Mouse (Mus musculus): ENCODE results near the gene Adcy2.

The Adcy2 gene

GRCm38 (mm10) chr13:68607652-68608405, 391.5 kb downstream of the Adcy2 start:
- DNase-seq = peak; percentile 37

GRCm38 (mm10) chr13:68605689-68606126, 393.6 kb downstream of the Adcy2 start:
- DNase-seq = peak; percentile 56

GRCm38 (mm10) chr13:68603085-68603484, 396.3 kb downstream of the Adcy2 start:
- no peak for DNase-seq

GRCm38 (mm10) chr13:68601184-68601583, 398.2 kb downstream of the Adcy2 start:
- DNase-seq = peak; percentile 55

- DNase-seq = no peak
Observed at GRCm38 (mm10) chr13:68598953-68599352, 400.4 kb downstream of the Adcy2 start.

- DNase-seq = peak; percentile 27
Observed at GRCm38 (mm10) chr13:68597667-68598066, 401.7 kb downstream of the Adcy2 start.

GRCm38 (mm10) chr13:68597199-68597598, 402.1 kb downstream of the Adcy2 start, which contains the start of gene 1700001L19Rik:
TSS of gene 1700001L19Rik (plus strand) at chr13:68597421.
- DNase-seq = no peak

- DNase-seq = no peak
Observed at GRCm38 (mm10) chr13:68593797-68594196, 405.5 kb downstream of the Adcy2 start.

GRCm38 (mm10) chr13:68588352-68588751, 411.0 kb downstream of the Adcy2 start:
- no peak for DNase-seq

- DNase-seq = no peak
Observed at GRCm38 (mm10) chr13:68585441-68585840, 413.9 kb downstream of the Adcy2 start.

- DNase-seq = no peak
Observed at GRCm38 (mm10) chr13:68583961-68584360, 415.4 kb downstream of the Adcy2 start.

- no peak for DNase-seq
Observed at GRCm38 (mm10) chr13:68582517-68582780, 416.9 kb downstream of the Adcy2 start.

GRCm38 (mm10) chr13:68581747-68582516, 417.4 kb downstream of the Adcy2 start, which contains the start of the genes Mtrr and Fastkd3:
TSS of gene Mtrr (minus strand) at chr13:68582149.
TSS of gene Fastkd3 (plus strand) at chr13:68582234.
- DNase-seq = peak; percentile 100

GRCm38 (mm10) chr13:68581086-68581740, 418.1 kb downstream of the Adcy2 start:
- no peak for DNase-seq

- peak; percentile 36 for DNase-seq
Observed at GRCm38 (mm10) chr13:68577945-68578344, 421.4 kb downstream of the Adcy2 start.

GRCm38 (mm10) chr13:68574398-68574797, 424.9 kb downstream of the Adcy2 start:
- DNase-seq = no peak

- DNase-seq = peak; percentile 82
Observed at GRCm38 (mm10) chr13:68572966-68573913, 426.1 kb downstream of the Adcy2 start.

- DNase-seq = peak; percentile 26
Observed at GRCm38 (mm10) chr13:68572247-68572646, 427.1 kb downstream of the Adcy2 start.

Data from kidney, postnatal 10 days (tissue).